Mouse (Mus musculus): ENCODE results near the gene Rabl2. TPM values are rescaled to one million over a fixed set of nuclear protein-coding genes. Genes with fewer than 3 reads are reported as not detected.

Rabl2 gene
- 58.7 TPM for polyA plus RNA-seq (2014; fragmentation: Illumina TruSeq; extraction: RNeasy Lipid Tissue Mini Kit (QIAGEN cat#74804); ENCODE audit: low read depth, low replicate concordance)

GRCm38 (mm10) chr15:89591723-89592455 is at the start of gene Rabl2:
Gene Rabl2 (minus strand): TSS chr15:89591923.

GRCm38 (mm10) chr15:89568114-89568513 is 23.6 kb downstream of the Rabl2 start, which contains the start of gene Acr:
Gene Acr (plus strand): TSS chr15:89568326.

Other genes starting within 250 kb of the Rabl2 start
- gene Lmf2, start 236.3 kb downstream of the Rabl2 start, polyA plus RNA-seq (2014; fragmentation: Illumina TruSeq; extraction: RNeasy Lipid Tissue Mini Kit (QIAGEN cat#74804); ENCODE audit: low read depth, low replicate concordance) = 1.1 TPM
- 9.2 TPM for gene Ncaph2, start 236.2 kb downstream of the Rabl2 start, polyA plus RNA-seq (2014; fragmentation: Illumina TruSeq; extraction: RNeasy Lipid Tissue Mini Kit (QIAGEN cat#74804); ENCODE audit: low read depth, low replicate concordance)
- gene Sco2, start 218.1 kb downstream of the Rabl2 start, polyA plus RNA-seq (2014; fragmentation: Illumina TruSeq; extraction: RNeasy Lipid Tissue Mini Kit (QIAGEN cat#74804); ENCODE audit: low read depth, low replicate concordance) = 0.62 TPM
- not detected for gene Tymp, start 214.9 kb downstream of the Rabl2 start, polyA plus RNA-seq (2014; fragmentation: Illumina TruSeq; extraction: RNeasy Lipid Tissue Mini Kit (QIAGEN cat#74804); ENCODE audit: low read depth, low replicate concordance)
- not detected for gene Odf3b, start 212.6 kb downstream of the Rabl2 start, polyA plus RNA-seq (2014; fragmentation: Illumina TruSeq; extraction: RNeasy Lipid Tissue Mini Kit (QIAGEN cat#74804); ENCODE audit: low read depth, low replicate concordance)
- gene Klhdc7b, start 207.0 kb downstream of the Rabl2 start, polyA plus RNA-seq (2014; fragmentation: Illumina TruSeq; extraction: RNeasy Lipid Tissue Mini Kit (QIAGEN cat#74804); ENCODE audit: low read depth, low replicate concordance) = not detected
- gene Syce3, start 181.4 kb downstream of the Rabl2 start, polyA plus RNA-seq (2014; fragmentation: Illumina TruSeq; extraction: RNeasy Lipid Tissue Mini Kit (QIAGEN cat#74804); ENCODE audit: low read depth, low replicate concordance) = 49.1 TPM
- 21.4 TPM for gene Cpt1b, start 166.1 kb downstream of the Rabl2 start, polyA plus RNA-seq (2014; fragmentation: Illumina TruSeq; extraction: RNeasy Lipid Tissue Mini Kit (QIAGEN cat#74804); ENCODE audit: low read depth, low replicate concordance)
- gene C730034F03Rik, start 162.3 kb downstream of the Rabl2 start, polyA plus RNA-seq (2014; fragmentation: Illumina TruSeq; extraction: RNeasy Lipid Tissue Mini Kit (QIAGEN cat#74804); ENCODE audit: low read depth, low replicate concordance) = 8.2 TPM
- gene Gm44502, start 162.2 kb downstream of the Rabl2 start, polyA plus RNA-seq (2014; fragmentation: Illumina TruSeq; extraction: RNeasy Lipid Tissue Mini Kit (QIAGEN cat#74804); ENCODE audit: low read depth, low replicate concordance) = 0.28 TPM
- 36.5 TPM for gene Chkb, start 162.0 kb downstream of the Rabl2 start, polyA plus RNA-seq (2014; fragmentation: Illumina TruSeq; extraction: RNeasy Lipid Tissue Mini Kit (QIAGEN cat#74804); ENCODE audit: low read depth, low replicate concordance)
- gene Mapk8ip2, start 138.0 kb downstream of the Rabl2 start, polyA plus RNA-seq (2014; fragmentation: Illumina TruSeq; extraction: RNeasy Lipid Tissue Mini Kit (QIAGEN cat#74804); ENCODE audit: low read depth, low replicate concordance) = 2.8 TPM
- gene Arsa, start 114.5 kb downstream of the Rabl2 start, polyA plus RNA-seq (2014; fragmentation: Illumina TruSeq; extraction: RNeasy Lipid Tissue Mini Kit (QIAGEN cat#74804); ENCODE audit: low read depth, low replicate concordance) = 24.8 TPM
- 0.06 TPM for gene Shank3, start 92.3 kb downstream of the Rabl2 start, polyA plus RNA-seq (2014; fragmentation: Illumina TruSeq; extraction: RNeasy Lipid Tissue Mini Kit (QIAGEN cat#74804); ENCODE audit: low read depth, low replicate concordance)
- gene Acr, start 23.6 kb downstream of the Rabl2 start, polyA plus RNA-seq (2014; fragmentation: Illumina TruSeq; extraction: RNeasy Lipid Tissue Mini Kit (QIAGEN cat#74804); ENCODE audit: low read depth, low replicate concordance) = 190 TPM
- 0.32 TPM for gene Syt10, start 249.9 kb upstream of the Rabl2 start, polyA plus RNA-seq (2014; fragmentation: Illumina TruSeq; extraction: RNeasy Lipid Tissue Mini Kit (QIAGEN cat#74804); ENCODE audit: low read depth, low replicate concordance)